Mouse (Mus musculus) kidney, postnatal 14 days (tissue): ENCODE data around the gene Trim26.
A peak's percentile ranks its signal among the peaks of the same experiment; 100 is the strongest.
"Not testable (repeated sequence)": the region's sequence is repeated elsewhere in the genome, so short reads cannot be mapped to it uniquely, and the experiment has no call there.

Source experiments
- DNase-seq: peaks from one replicate; pipeline ENCODE4 v3.0.0; 2022; ENCODE audit warnings: mixed read lengths

The Trim26 gene

GRCm38 (mm10) chr17:36851627-36852026, 14.7 kb downstream of the Trim26 start:
- no peak for DNase-seq

GRCm38 (mm10) chr17:36855484-36855883, 18.6 kb downstream of the Trim26 start:
- DNase-seq = no peak

GRCm38 (mm10) chr17:36856236-36856635, 19.3 kb downstream of the Trim26 start:
- DNase-seq = no peak

- DNase-seq = no peak
Observed at GRCm38 (mm10) chr17:36858181-36858580, 21.2 kb downstream of the Trim26 start.

GRCm38 (mm10) chr17:36861680-36862079, 24.7 kb downstream of the Trim26 start:
- no peak for DNase-seq

- peak; percentile 25 for DNase-seq
Observed at GRCm38 (mm10) chr17:36866719-36867527, 30.0 kb downstream of the Trim26 start, which contains the start of gene Trim15. TSS of gene Trim15 (minus strand) at chr17:36867210.

GRCm38 (mm10) chr17:36868836-36869235, 31.9 kb downstream of the Trim26 start:
- DNase-seq = no peak

- no peak for DNase-seq
Observed at GRCm38 (mm10) chr17:36869284-36869954, 32.5 kb downstream of the Trim26 start, which contains the start of gene Trim10. TSS of gene Trim10 (plus strand) at chr17:36869574.

- peak; percentile 31 for DNase-seq
Observed at GRCm38 (mm10) chr17:36869955-36870810, 33.2 kb downstream of the Trim26 start.

GRCm38 (mm10) chr17:36874636-36875035, 37.7 kb downstream of the Trim26 start:
- no peak for DNase-seq

GRCm38 (mm10) chr17:36883350-36883749, 46.4 kb downstream of the Trim26 start:
- DNase-seq = no peak

GRCm38 (mm10) chr17:36885132-36885790, 48.3 kb downstream of the Trim26 start:
- DNase-seq = no peak

GRCm38 (mm10) chr17:36890073-36890903, 53.4 kb downstream of the Trim26 start, which contains the start of gene Trim40:
TSS of gene Trim40 (minus strand) at chr17:36890123.
- no peak for DNase-seq

GRCm38 (mm10) chr17:36891496-36891895, 54.6 kb downstream of the Trim26 start:
- not testable (repeated sequence) for DNase-seq

GRCm38 (mm10) chr17:36892362-36892761, 55.4 kb downstream of the Trim26 start:
- peak; percentile 34 for DNase-seq

- no peak for DNase-seq
Observed at GRCm38 (mm10) chr17:36893387-36893786, 56.5 kb downstream of the Trim26 start.

- DNase-seq = peak; percentile 54
Observed at GRCm38 (mm10) chr17:36896583-36896982, 59.6 kb downstream of the Trim26 start.

GRCm38 (mm10) chr17:36897065-36897464, 60.1 kb downstream of the Trim26 start:
- no peak for DNase-seq

- DNase-seq = no peak
Observed at GRCm38 (mm10) chr17:36897552-36898205, 60.7 kb downstream of the Trim26 start, which contains the start of gene Trim31. TSS of gene Trim31 (plus strand) at chr17:36898118.

GRCm38 (mm10) chr17:36899376-36899775, 62.4 kb downstream of the Trim26 start:
- DNase-seq = no peak

GRCm38 (mm10) chr17:36900001-36900400, 63.1 kb downstream of the Trim26 start:
- no peak for DNase-seq
